Mouse (Mus musculus): ENCODE measurements around the gene Stra6. TPM values are rescaled to one million over a fixed set of nuclear protein-coding genes. Genes with fewer than 3 reads are reported as not detected.

The Stra6 gene
- polyA plus RNA-seq, 1 experiment from 2014 or later: 14.8 TPM

- Histone ChIP-seq H3K4me3 (no peak overlapping the region), H3K9me3 (replicated peaks) (no peaks in the 10 kb centered on the region), H3K4me1 (peaks cover 22% of the 10 kb centered on the region), H3K36me3 (no peaks in the 10 kb centered on the region), H3K27me3 (peaks cover 37% of the 10 kb centered on the region), H3K9ac (no peak overlapping the region), H3K27ac (no peak overlapping the region), H3K4me2 (replicated peaks) (no peak overlapping the region)
- WGBS: 79% methylated on average over 4 of the region's 4 CpGs
- no peak for ATAC-seq (ENCODE audit: low FRiP score)
These were observed 26.6 kb upstream of the Stra6 start for GRCm38 (mm10) chr9:58036961-58037360.

- H3K4me2 ChIP-seq (replicated peaks): no peak overlapping the region
- H3K9me3 ChIP-seq (replicated peaks): no peaks in the 10 kb centered on the region
- peaks cover 39% of the 10 kb centered on the region for H3K4me1 ChIP-seq
- WGBS: 30% methylated on average over 19 of the region's 19 CpGs
- H3K27ac ChIP-seq: no peak overlapping the region
- ATAC-seq (ENCODE audit: low FRiP score): peak; percentile 81
- H3K4me3 ChIP-seq: no peak overlapping the region
- peaks cover 37% of the 10 kb centered on the region for H3K27me3 ChIP-seq
- H3K36me3 ChIP-seq: no peaks in the 10 kb centered on the region
- H3K9ac ChIP-seq: no peak overlapping the region; the same call in 1 of the 2 replicates
These were observed 25.0 kb upstream of the Stra6 start for GRCm38 (mm10) chr9:58038500-58039168.

DNA sequence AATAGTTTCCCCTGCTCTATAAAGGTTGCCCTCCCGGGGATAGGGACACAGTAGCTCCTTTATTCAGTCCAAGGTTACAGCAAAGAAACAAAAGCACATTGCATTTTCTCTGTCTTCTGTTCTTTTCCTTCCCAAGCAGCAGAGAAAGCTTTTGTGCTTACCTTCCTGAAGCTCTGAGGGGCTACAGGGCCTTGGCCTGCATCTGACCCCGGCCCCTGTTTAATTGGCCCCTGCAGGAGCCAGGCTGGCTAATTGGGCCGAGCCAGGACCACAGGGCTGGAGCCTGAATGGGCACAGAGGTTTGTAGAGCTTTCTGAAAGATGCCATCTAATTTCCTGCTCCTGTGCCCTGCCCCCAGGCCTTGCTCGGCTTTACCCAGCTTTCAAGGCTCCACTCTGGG, 22.6 kb upstream of the Stra6 start:
- H3K27ac ChIP-seq: peak overlapping the region; percentile 64
- H3K4me1 ChIP-seq: peaks cover 62% of the 10 kb centered on the region
- no peak for ATAC-seq (ENCODE audit: low FRiP score)
- WGBS: 22% methylated on average over 4 of the region's 4 CpGs
- H3K27me3 ChIP-seq: peaks cover 37% of the 10 kb centered on the region
- H3K4me2 ChIP-seq (replicated peaks): no peak overlapping the region
- no peaks in the 10 kb centered on the region for H3K36me3 ChIP-seq
- no peaks in the 10 kb centered on the region for H3K9me3 ChIP-seq (replicated peaks)
- peak overlapping the region; percentile 27; the same call in 1 of the 2 replicates for H3K9ac ChIP-seq
- H3K4me3 ChIP-seq: no peak overlapping the region

DNA sequence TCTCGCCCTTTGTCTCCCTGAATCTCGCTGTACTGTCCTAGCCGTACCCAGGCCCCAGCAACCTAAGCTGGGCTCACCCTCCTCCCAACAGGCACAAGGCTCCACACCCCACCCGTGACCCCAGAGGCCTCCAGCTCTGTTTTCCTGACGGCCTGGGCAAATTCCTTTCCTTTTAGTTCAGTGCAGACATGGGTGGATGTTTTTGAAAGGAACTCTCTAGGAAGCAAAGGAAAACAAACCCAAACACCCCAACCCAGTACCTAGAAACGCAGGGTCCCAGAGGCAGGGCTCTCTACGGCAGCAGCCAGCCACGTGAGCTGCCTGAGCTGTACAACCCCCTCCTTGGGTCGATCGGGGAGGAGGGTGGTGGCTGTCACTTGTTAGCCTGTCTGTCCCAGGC, 21.2 kb upstream of the Stra6 start:
- ATAC-seq (ENCODE audit: low FRiP score): no peak

GRCm38 (mm10) chr9:58043496-58044017, 20.0 kb upstream of the Stra6 start:
- Histone ChIP-seq H3K4me3 (no peak overlapping the region), H3K9me3 (replicated peaks) (no peaks in the 10 kb centered on the region), H3K27me3 (peaks cover 15% of the 10 kb centered on the region; the same call in 1 of the 2 replicates), H3K36me3 (no peaks in the 10 kb centered on the region), H3K4me1 (peaks cover 84% of the 10 kb centered on the region), H3K9ac (no peak overlapping the region), H3K27ac (peak overlapping the region; percentile 41), H3K4me2 (replicated peaks) (no peak overlapping the region)
- no peak for ATAC-seq (ENCODE audit: low FRiP score)
- WGBS: 63% methylated on average over 10 of the region's 10 CpGs

More for the DNA sequence above, 21.2 kb upstream of the Stra6 start:
- Histone ChIP-seq H3K4me2 (replicated peaks) (no peak overlapping the region), H3K27ac (0 out of 2 replicates have a peak overlapping the region, but pooled peaks have one; percentile 41), H3K9ac (0 out of 2 replicates have a peak overlapping the region, but pooled peaks have one; percentile 2), H3K27me3 (peaks cover 25% of the 10 kb centered on the region), H3K4me3 (no peak overlapping the region), H3K4me1 (peaks cover 73% of the 10 kb centered on the region), H3K9me3 (replicated peaks) (no peaks in the 10 kb centered on the region), H3K36me3 (no peaks in the 10 kb centered on the region)
- 14% methylated on average over 10 of the region's 10 CpGs for WGBS

DNA sequence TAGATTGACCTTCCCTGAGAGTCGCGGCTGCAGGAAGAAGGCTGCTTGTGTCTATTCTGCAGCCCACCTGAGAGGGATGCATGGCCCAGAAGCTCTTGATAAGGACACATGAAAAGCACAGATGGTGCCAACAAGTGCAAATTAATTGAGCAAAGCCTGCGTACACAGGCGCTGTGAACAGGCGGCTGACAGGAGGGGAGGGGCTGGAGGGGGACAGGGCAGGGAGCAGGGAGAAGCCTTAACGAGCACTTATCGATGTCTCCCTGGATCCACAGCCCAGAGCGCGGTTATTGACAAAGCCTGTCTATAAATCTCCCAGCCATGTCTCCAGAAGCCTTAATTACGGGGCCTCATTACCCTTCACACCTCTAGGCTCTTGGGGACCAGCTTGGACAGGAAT, 18.8 kb upstream of the Stra6 start:
- H3K36me3 ChIP-seq: no peaks in the 10 kb centered on the region
- peak overlapping the region; percentile 62 for H3K27ac ChIP-seq
- H3K9ac ChIP-seq: no peak overlapping the region
- peaks cover 11% of the 10 kb centered on the region; the same call in 1 of the 2 replicates for H3K27me3 ChIP-seq
- peak; percentile 51 for ATAC-seq (ENCODE audit: low FRiP score)
- peaks cover 93% of the 10 kb centered on the region for H3K4me1 ChIP-seq
- WGBS: 24% methylated on average over 10 of the region's 10 CpGs
- H3K4me2 ChIP-seq (replicated peaks): no peak overlapping the region
- H3K4me3 ChIP-seq: no peak overlapping the region
- no peaks in the 10 kb centered on the region for H3K9me3 ChIP-seq (replicated peaks)

- H3K4me3 ChIP-seq: no peak overlapping the region
These were observed 17.9 kb upstream of the Stra6 start for GRCm38 (mm10) chr9:58045646-58046045.

GRCm38 (mm10) chr9:58047061-58047460, 16.5 kb upstream of the Stra6 start:
- WGBS: 75% methylated on average over 10 of the region's 10 CpGs
- Histone ChIP-seq H3K4me2 (replicated peaks) (no peak overlapping the region), H3K4me1 (peaks cover 82% of the 10 kb centered on the region), H3K9me3 (replicated peaks) (no peaks in the 10 kb centered on the region), H3K27ac (no peak overlapping the region), H3K36me3 (no peaks in the 10 kb centered on the region), H3K9ac (no peak overlapping the region), H3K4me3 (no peak overlapping the region), H3K27me3 (peaks cover 21% of the 10 kb centered on the region)
- ATAC-seq (ENCODE audit: low FRiP score): no peak

More at GRCm38 (mm10) chr9:58045646-58046045, 17.9 kb upstream of the Stra6 start:
- 16% methylated on average over 4 of the region's 4 CpGs for WGBS
- Histone ChIP-seq H3K27me3 (peaks cover 15% of the 10 kb centered on the region), H3K9ac (no peak overlapping the region), H3K9me3 (replicated peaks) (no peaks in the 10 kb centered on the region), H3K4me1 (peaks cover 89% of the 10 kb centered on the region), H3K4me2 (replicated peaks) (no peak overlapping the region), H3K27ac (peak overlapping the region; percentile 62; the same call in 1 of the 2 replicates), H3K36me3 (no peaks in the 10 kb centered on the region)
- no peak for ATAC-seq (ENCODE audit: low FRiP score)

GRCm38 (mm10) chr9:58048621-58049020, 15.0 kb upstream of the Stra6 start:
- 6% methylated on average over 6 of the region's 6 CpGs for WGBS

DNA sequence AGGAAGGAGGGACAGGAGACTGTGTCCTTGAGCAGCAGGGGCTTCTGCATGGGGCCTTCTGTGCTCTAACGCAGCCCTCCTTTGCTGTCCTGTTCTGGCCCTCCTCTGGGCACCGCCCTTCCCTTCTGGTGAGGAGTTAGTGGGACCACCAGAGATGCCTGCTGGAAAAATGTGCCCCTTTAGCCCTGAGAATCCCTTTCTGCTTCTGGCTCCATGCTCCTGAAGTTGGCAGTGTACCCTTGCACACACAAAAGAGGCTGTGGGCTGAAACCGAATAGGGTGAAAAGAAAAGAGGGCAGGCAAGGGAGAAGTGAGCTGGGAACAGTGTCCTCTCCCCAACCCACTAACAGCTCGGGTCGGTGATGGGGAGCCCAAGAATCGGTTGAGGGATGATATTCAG, 14.4 kb upstream of the Stra6 start:
- ATAC-seq (ENCODE audit: low FRiP score): no peak
- peaks cover 77% of the 10 kb centered on the region for H3K4me1 ChIP-seq
- H3K27ac ChIP-seq: peak overlapping the region; percentile 75
- no peak overlapping the region for H3K4me3 ChIP-seq
- peak overlapping the region; percentile 38; the same call in 1 of the 2 replicates for H3K9ac ChIP-seq
- no peak overlapping the region for H3K4me2 ChIP-seq (replicated peaks)
- H3K36me3 ChIP-seq: no peaks in the 10 kb centered on the region
- 41% methylated on average over 6 of the region's 6 CpGs for WGBS
- no peaks in the 10 kb centered on the region for H3K9me3 ChIP-seq (replicated peaks)
- H3K27me3 ChIP-seq: peaks cover 31% of the 10 kb centered on the region

More at GRCm38 (mm10) chr9:58048621-58049020, 15.0 kb upstream of the Stra6 start:
- Histone ChIP-seq H3K4me2 (replicated peaks) (peak overlapping the region; percentile 30; the same call in 1 of the 2 replicates), H3K9ac (peak overlapping the region; percentile 38; the same call in 1 of the 2 replicates), H3K27ac (peak overlapping the region; percentile 75), H3K9me3 (replicated peaks) (no peaks in the 10 kb centered on the region), H3K36me3 (no peaks in the 10 kb centered on the region), H3K4me1 (peaks cover 77% of the 10 kb centered on the region), H3K27me3 (peaks cover 27% of the 10 kb centered on the region), H3K4me3 (no peak overlapping the region)
- ATAC-seq (ENCODE audit: low FRiP score): peak; percentile 23

DNA sequence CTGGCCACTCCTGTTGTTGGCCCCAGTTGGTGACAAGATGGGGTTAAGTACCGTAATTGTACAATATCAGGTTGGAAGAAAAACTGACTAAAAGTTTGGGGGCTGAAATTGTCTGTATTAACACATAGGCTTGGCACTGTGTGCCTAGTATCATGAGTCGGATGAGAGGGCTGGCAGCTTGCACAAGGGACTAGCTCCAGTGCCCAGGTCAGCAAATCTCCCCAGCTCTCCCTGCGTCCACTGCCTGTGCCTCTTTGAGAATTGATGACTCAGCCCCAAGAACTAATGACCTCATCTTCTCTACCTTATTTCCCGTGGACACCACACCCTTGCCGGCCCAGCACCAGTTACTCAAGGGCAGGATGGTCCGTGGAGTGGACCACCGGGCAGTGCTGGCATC, 13.7 kb upstream of the Stra6 start:
- no peaks in the 10 kb centered on the region for H3K36me3 ChIP-seq
- ATAC-seq (ENCODE audit: low FRiP score): no peak
- H3K4me2 ChIP-seq (replicated peaks): no peak overlapping the region
- no peak overlapping the region for H3K4me3 ChIP-seq
- peak overlapping the region; percentile 75; the same call in 1 of the 2 replicates for H3K27ac ChIP-seq
- H3K9me3 ChIP-seq (replicated peaks): no peaks in the 10 kb centered on the region
- 72% methylated on average over 7 of the region's 7 CpGs for WGBS
- H3K9ac ChIP-seq: no peak overlapping the region
- H3K27me3 ChIP-seq: peaks cover 36% of the 10 kb centered on the region
- H3K4me1 ChIP-seq: peaks cover 74% of the 10 kb centered on the region

GRCm38 (mm10) chr9:58051937-58052336, 11.7 kb upstream of the Stra6 start:
- ATAC-seq (ENCODE audit: low FRiP score): no peak
- no peak overlapping the region for H3K4me2 ChIP-seq (replicated peaks)
- no peak overlapping the region for H3K9ac ChIP-seq
- H3K27me3 ChIP-seq: peaks cover 40% of the 10 kb centered on the region
- no peaks in the 10 kb centered on the region for H3K36me3 ChIP-seq
- 26% methylated on average over 5 of the region's 5 CpGs for WGBS
- peak overlapping the region; percentile 57 for H3K27ac ChIP-seq
- no peaks in the 10 kb centered on the region for H3K9me3 ChIP-seq (replicated peaks)
- peaks cover 68% of the 10 kb centered on the region for H3K4me1 ChIP-seq
- H3K4me3 ChIP-seq: no peak overlapping the region

All from hindbrain, embryonic 12.5 days (tissue).